ENCODE assay signal across 14 mouse cellular contexts in the genomic region with DNA sequence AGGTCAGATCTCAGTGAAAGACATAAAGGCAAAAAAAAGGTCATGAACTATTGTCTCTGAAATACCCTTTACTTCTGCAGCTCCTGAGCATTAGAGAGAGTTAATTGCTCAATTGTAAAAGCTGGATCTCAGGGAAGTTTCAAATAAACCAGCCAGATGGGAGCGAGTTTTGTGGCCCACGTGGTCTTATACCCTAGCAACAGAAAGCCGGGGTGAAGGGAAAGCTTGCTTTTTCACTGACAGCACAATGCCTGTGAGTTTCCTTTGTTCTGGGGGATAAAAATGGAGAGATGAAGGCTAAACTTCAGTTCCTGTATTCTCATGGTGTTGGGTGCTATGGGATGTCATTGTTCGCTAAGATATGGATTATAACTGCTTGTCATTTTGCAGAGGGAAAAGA.
DNase-seq lines count a peak whose midpoint lies in the region; ATAC-seq and TF ChIP-seq lines count a peak whose summit lies in the region.
"Had no signal": no experiment of that assay in that cellular context is flagged by ENCODE, and none has a peak within 500 bp of the region (broad histone marks: within the 10 kb centered on the region; RNA-seq: fewer than 3 reads in every experiment).

No protein-coding gene starts in this region.

- ATAC-seq in forebrain, embryonic 12.5 days (ENCODE audit: low FRiP score), result peak; percentile 49
- peak; percentile 82 for ATAC-seq in midbrain, embryonic 15.5 days (replicated peaks)
- ATAC-seq: liver, embryonic 12.5 days had no signal

- no peaks in the 10 kb centered on the region for H3K27me3 ChIP-seq in forebrain, embryonic 12.5 days
- H3K27me3 ChIP-seq in midbrain, embryonic 15.5 days (replicated peaks), result no peaks in the 10 kb centered on the region
- no peaks in the 10 kb centered on the region for H3K27me3 ChIP-seq in heart, embryonic 10.5 days (ENCODE audit: insufficient read depth, poor library complexity, severe bottlenecking)
- H3K27me3 ChIP-seq: CH12.LX; liver, embryonic 12.5 days had no signal

- H3K36me3 ChIP-seq in forebrain, embryonic 12.5 days (replicated peaks), result no peaks in the 10 kb centered on the region
- no peaks in the 10 kb centered on the region for H3K36me3 ChIP-seq in midbrain, embryonic 15.5 days (replicated peaks)
- no peaks in the 10 kb centered on the region for H3K36me3 ChIP-seq in heart, embryonic 10.5 days
- H3K36me3 ChIP-seq: liver, embryonic 12.5 days had no signal

- H3K27ac ChIP-seq in forebrain, embryonic 12.5 days, result no peak overlapping the region
- H3K27ac ChIP-seq in layer of hippocampus, adult 2 months, result peak overlapping the region; percentile 89
- peak overlapping the region; percentile 20; the same call in 1 of the 2 replicates for H3K27ac ChIP-seq in midbrain, embryonic 15.5 days
- H3K27ac ChIP-seq in heart, embryonic 10.5 days, result no peak overlapping the region
- H3K27ac ChIP-seq: liver, embryonic 12.5 days had no signal

- no peak overlapping the region for H3K4me3 ChIP-seq in forebrain, embryonic 12.5 days (replicated peaks)
- no peak overlapping the region; the same call in 1 of the 2 replicates for H3K4me3 ChIP-seq in layer of hippocampus, adult 2 months
- H3K4me3 ChIP-seq in midbrain, embryonic 15.5 days, result no peak overlapping the region
- H3K4me3 ChIP-seq in heart, embryonic 10.5 days, result no peak overlapping the region
- H3K4me3 ChIP-seq: liver, embryonic 12.5 days had no signal

- WGBS in forebrain, embryonic 12.5 days, result 35% methylated on average over 4 of the region's 4 CpGs
- WGBS in midbrain, embryonic 15.5 days, result 20% methylated on average over 4 of the region's 4 CpGs
- WGBS in heart, embryonic 10.5 days, result 81% methylated on average over 4 of the region's 4 CpGs

- DNase-seq in brain, adult 2 months (ENCODE audit: low read depth, low spot score), result peak; percentile 66
- peak; percentile 73 to 77 for DNase-seq in layer of hippocampus, adult 2 months (ENCODE audit: low spot score in 2 of 2)
- DNase-seq in urinary bladder, postnatal 14 days (ENCODE audit: low spot score), result no peak
- no peak for DNase-seq in heart, embryonic 10.5 days (ENCODE audit: low spot score)
- no peak for DNase-seq in ovary, postnatal 10 days (ENCODE audit: low spot score)
- no peak for DNase-seq in adrenal gland, adult 8-10 months
- DNase-seq: cerebellum, adult 11 months; heart, adult 11 months; kidney, adult 2 months; thymus, postnatal 14 days had no signal

- TF ChIP-seq CTCF in layer of hippocampus, adult 2 months (conservative IDR thresholded peaks at IDR 0.05), result no peak

- H3K9ac ChIP-seq in forebrain, embryonic 12.5 days, result no peak overlapping the region
- no peak overlapping the region for H3K9ac ChIP-seq in midbrain, embryonic 15.5 days
- H3K9ac ChIP-seq: liver, embryonic 12.5 days had no signal

- H3K9me3 ChIP-seq in forebrain, embryonic 12.5 days, result no peaks in the 10 kb centered on the region
- H3K9me3 ChIP-seq in midbrain, embryonic 15.5 days, result no peaks in the 10 kb centered on the region
- H3K9me3 ChIP-seq in heart, embryonic 10.5 days, result no peaks in the 10 kb centered on the region
- H3K9me3 ChIP-seq: liver, embryonic 12.5 days had no signal

- H3K4me1 ChIP-seq in forebrain, embryonic 12.5 days, result peaks cover 6% of the 10 kb centered on the region; the same call in 1 of the 2 replicates
- H3K4me1 ChIP-seq in midbrain, embryonic 15.5 days, result peaks cover 7% of the 10 kb centered on the region
- H3K4me1 ChIP-seq in heart, embryonic 10.5 days, result no peaks in the 10 kb centered on the region
- H3K4me1 ChIP-seq: liver, embryonic 12.5 days had no signal

- H3K4me2 ChIP-seq in forebrain, embryonic 12.5 days, result no peak overlapping the region
- no peak overlapping the region for H3K4me2 ChIP-seq in midbrain, embryonic 15.5 days
- H3K4me2 ChIP-seq: liver, embryonic 12.5 days had no signal

Comparison
In these comparisons a context has a peak if more than half of its experiments do, and no peak if none do; other contexts are left out.
1. DNase-seq: peak in brain, adult 2 months (single experiment) and layer of hippocampus, adult 2 months (2 of 2); none in urinary bladder, postnatal 14 days (single experiment), heart, embryonic 10.5 days (single experiment), ovary, postnatal 10 days (single experiment) and adrenal gland, adult 8-10 months (single experiment).
2. H3K27ac ChIP-seq: peak in layer of hippocampus, adult 2 months (single experiment) and midbrain, embryonic 15.5 days (single experiment); none in forebrain, embryonic 12.5 days (single experiment) and heart, embryonic 10.5 days (single experiment).